Mouse (Mus musculus): ENCODE data around the gene Ifih1. TPM values are rescaled to one million over a fixed set of nuclear protein-coding genes. Genes with fewer than 3 reads are reported as not detected.

Ifih1 gene
- polyA plus RNA-seq, 1 experiment from 2014 or later = 4.8 TPM

DNA sequence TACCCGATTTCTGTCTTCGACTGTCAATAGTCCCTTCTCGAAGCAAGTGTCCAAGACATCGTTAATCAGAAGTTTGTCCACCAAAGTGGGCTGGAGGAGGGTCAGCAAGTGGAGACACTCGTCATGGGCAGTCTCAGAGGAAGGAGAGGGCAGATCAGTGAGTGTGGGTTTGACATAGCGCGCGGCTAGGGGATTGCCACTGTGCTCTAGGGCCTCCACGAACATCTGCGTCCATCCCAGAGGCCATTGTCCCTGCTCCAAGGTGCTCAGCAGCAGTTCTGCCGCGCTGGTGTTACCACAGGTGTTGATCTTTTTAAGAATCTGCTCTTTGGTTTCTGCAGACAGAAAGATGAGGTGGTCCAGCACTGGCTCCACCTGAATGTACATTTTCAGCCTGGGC, 580 bp downstream of the Ifih1 start:
- Histone ChIP-seq H3K27ac (ENCODE audit: low read length) (peak overlapping the region; percentile 65; the same call in 1 of the 2 replicates), H3K36me3 (ENCODE audit: control insufficient read depth, insufficient read depth, low read length) (no peaks in the 10 kb centered on the region), H3K4me3 (replicated peaks; ENCODE audit: low read length) (peak overlapping the region; percentile 57), H3K27me3 (ENCODE audit: control insufficient read depth, insufficient read depth, low read length) (no peaks in the 10 kb centered on the region), H3K4me1 (ENCODE audit: control insufficient read depth, insufficient read depth, low read length) (peaks cover 9% of the 10 kb centered on the region; the same call in 1 of the 2 replicates), H3K9me3 (replicated peaks; ENCODE audit: control insufficient read depth, low read length) (no peaks in the 10 kb centered on the region), H3K9ac (ENCODE audit: low read length) (peak overlapping the region; percentile 75), H3K4me2 (ENCODE audit: low read depth, low read length) (peak overlapping the region; percentile 49)
- 45% methylated on average over 12 of the region's 12 CpGs for WGBS
- peak; percentile 34; the same call in 1 of the 2 replicates for ATAC-seq (ENCODE audit: insufficient read depth, low FRiP score)

DNA sequence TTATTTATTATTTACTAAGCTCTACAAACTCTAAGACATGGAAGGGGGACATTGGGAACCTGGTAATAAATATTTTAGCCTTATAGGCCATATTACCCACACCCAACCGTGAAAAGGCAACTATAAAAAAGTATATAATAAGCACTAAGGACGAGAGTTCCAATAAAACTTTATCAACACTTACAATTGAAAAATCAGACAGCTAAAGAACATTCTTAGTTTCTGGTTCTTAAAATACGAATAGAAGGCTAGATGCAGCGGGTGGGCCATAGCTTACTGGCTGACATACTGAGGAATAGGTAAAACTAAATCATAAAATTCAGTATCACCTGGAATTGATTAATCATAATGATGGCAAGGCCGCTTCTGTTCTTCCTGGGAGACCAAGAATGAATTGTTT, 1.2 kb downstream of the Ifih1 start:
- H3K27me3 ChIP-seq (ENCODE audit: control insufficient read depth, insufficient read depth, low read length) = no peaks in the 10 kb centered on the region
- no peak overlapping the region for H3K27ac ChIP-seq (ENCODE audit: low read length)
- peak overlapping the region; percentile 49 for H3K4me2 ChIP-seq (ENCODE audit: low read depth, low read length)
- no peak for ATAC-seq (ENCODE audit: insufficient read depth, low FRiP score)
- H3K4me1 ChIP-seq (ENCODE audit: control insufficient read depth, insufficient read depth, low read length) = peaks cover 9% of the 10 kb centered on the region; the same call in 1 of the 2 replicates
- H3K36me3 ChIP-seq (ENCODE audit: control insufficient read depth, insufficient read depth, low read length) = no peaks in the 10 kb centered on the region
- no peaks in the 10 kb centered on the region for H3K9me3 ChIP-seq (replicated peaks; ENCODE audit: control insufficient read depth, low read length)
- 92% methylated on average over 5 of the region's 5 CpGs for WGBS
- H3K9ac ChIP-seq (ENCODE audit: low read length) = no peak overlapping the region
- H3K4me3 ChIP-seq (replicated peaks; ENCODE audit: low read length) = 0 out of 2 replicates have a peak overlapping the region, but pooled peaks have one; percentile 57

DNA sequence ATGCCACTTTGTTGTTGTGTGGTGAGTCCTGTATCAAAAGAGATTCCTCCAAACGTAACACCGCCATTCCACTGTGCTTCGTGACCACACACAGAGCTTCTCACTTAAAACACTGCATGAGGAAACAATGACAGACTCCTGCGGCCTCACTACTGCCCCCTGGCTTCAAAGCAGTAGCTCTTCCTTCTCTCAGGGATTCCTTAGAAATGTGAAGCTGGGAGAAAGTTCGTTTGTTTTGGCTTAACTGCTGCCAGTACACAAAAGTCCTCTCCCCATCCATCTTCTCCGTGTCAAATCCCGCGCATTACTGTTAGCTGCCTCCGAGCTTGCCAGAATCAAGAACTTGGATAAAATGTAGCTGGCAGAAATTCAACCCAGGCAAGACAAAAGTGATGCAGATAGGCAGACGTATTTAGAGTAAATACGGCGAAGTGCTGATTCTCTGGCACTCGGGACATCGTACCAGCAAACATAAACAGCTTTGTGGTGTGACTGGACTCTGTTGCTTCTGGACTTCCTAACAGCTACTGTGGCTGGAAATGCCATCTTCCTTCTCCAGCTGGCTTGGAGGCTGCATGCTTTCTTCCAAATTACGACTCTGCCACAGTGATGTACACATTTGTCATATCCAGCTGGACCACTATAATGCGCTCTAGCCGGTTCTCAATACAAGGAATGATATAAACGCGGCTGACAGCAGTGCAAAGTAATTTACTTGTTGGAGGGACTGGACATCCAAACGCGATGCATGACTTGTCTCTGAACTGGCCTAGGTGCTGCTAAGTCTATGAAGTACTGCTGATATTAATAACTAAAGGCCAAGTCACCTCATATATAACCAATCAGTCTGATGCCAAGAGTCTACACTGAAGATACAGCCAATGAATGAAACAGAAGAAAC, 2.4 kb downstream of the Ifih1 start:
- Histone ChIP-seq H3K9me3 (replicated peaks; ENCODE audit: control insufficient read depth, low read length) (no peaks in the 10 kb centered on the region), H3K4me1 (ENCODE audit: control insufficient read depth, insufficient read depth, low read length) (peaks cover 9% of the 10 kb centered on the region; the same call in 1 of the 2 replicates), H3K4me2 (ENCODE audit: low read depth, low read length) (peak overlapping the region; percentile 26), H3K4me3 (replicated peaks; ENCODE audit: low read length) (peak overlapping the region; percentile 9; the same call in 1 of the 2 replicates), H3K36me3 (ENCODE audit: control insufficient read depth, insufficient read depth, low read length) (no peaks in the 10 kb centered on the region), H3K27me3 (ENCODE audit: control insufficient read depth, insufficient read depth, low read length) (no peaks in the 10 kb centered on the region), H3K27ac (ENCODE audit: low read length) (no peak overlapping the region), H3K9ac (ENCODE audit: low read length) (no peak overlapping the region)
- ATAC-seq (ENCODE audit: insufficient read depth, low FRiP score) = no peak; the same call in 1 of the 2 replicates
- WGBS = 26% methylated on average over 21 of the region's 21 CpGs

DNA sequence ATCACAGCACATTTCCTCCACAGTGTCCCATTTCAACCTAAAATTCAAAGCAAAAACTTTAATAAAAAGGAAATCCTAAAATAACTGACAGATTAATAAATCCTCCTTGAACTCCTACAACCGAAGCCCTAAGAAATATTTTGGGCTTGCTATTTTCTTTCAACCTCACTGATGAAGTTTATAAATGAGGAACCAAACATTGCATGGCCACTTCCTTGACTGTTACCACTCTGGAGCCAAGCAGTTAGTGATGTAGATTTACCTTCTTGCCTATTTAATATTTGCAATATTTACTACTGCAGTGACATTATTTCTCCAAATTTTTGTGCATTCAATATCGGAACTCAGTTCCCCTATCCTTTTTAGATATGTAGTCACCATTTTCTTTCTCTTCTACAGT, 6.2 kb downstream of the Ifih1 start:
- no peaks in the 10 kb centered on the region for H3K27me3 ChIP-seq (ENCODE audit: control insufficient read depth, insufficient read depth, low read length)
- ATAC-seq (ENCODE audit: insufficient read depth, low FRiP score) = no peak
- 71% methylated on average over 2 of the region's 2 CpGs for WGBS
- no peak overlapping the region for H3K27ac ChIP-seq (ENCODE audit: low read length)
- no peak overlapping the region for H3K4me3 ChIP-seq (replicated peaks; ENCODE audit: low read length)
- H3K9me3 ChIP-seq (replicated peaks; ENCODE audit: control insufficient read depth, low read length) = no peaks in the 10 kb centered on the region
- peaks cover 9% of the 10 kb centered on the region; the same call in 1 of the 2 replicates for H3K4me1 ChIP-seq (ENCODE audit: control insufficient read depth, insufficient read depth, low read length)
- H3K4me2 ChIP-seq (ENCODE audit: low read depth, low read length) = no peak overlapping the region
- H3K36me3 ChIP-seq (ENCODE audit: control insufficient read depth, insufficient read depth, low read length) = no peaks in the 10 kb centered on the region
- no peak overlapping the region for H3K9ac ChIP-seq (ENCODE audit: low read length)

DNA sequence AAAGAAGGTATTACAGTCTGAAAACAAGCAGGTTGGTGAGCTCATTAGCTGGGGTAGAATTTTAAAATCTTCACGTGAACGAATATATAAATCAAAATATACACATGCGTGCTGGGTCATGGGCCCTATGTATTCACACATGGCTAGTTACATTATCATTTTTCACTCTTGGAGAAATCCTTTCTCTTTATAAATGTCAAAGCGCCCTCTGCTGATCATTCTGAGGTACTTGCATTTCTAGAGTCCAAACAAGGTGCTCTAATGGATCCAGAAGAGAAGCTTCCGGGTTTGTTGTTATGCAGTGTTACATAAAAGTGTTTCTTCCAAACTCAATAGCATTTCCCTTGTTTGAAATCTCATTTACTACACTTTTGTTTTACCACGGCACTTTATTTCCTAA, 15.6 kb downstream of the Ifih1 start:
- 22% methylated on average over 6 of the region's 6 CpGs for WGBS
- H3K9me3 ChIP-seq (replicated peaks; ENCODE audit: control insufficient read depth, low read length) = no peaks in the 10 kb centered on the region
- H3K4me1 ChIP-seq (ENCODE audit: control insufficient read depth, insufficient read depth, low read length) = 0 out of 2 replicates have a peak, but pooled peaks cover 4% of the 10 kb centered on the region
- no peak overlapping the region for H3K27ac ChIP-seq (ENCODE audit: low read length)
- H3K4me2 ChIP-seq (ENCODE audit: low read depth, low read length) = no peak overlapping the region
- H3K9ac ChIP-seq (ENCODE audit: low read length) = no peak overlapping the region
- H3K4me3 ChIP-seq (replicated peaks; ENCODE audit: low read length) = no peak overlapping the region
- H3K27me3 ChIP-seq (ENCODE audit: control insufficient read depth, insufficient read depth, low read length) = no peaks in the 10 kb centered on the region
- ATAC-seq (ENCODE audit: insufficient read depth, low FRiP score) = no peak
- H3K36me3 ChIP-seq (ENCODE audit: control insufficient read depth, insufficient read depth, low read length) = no peaks in the 10 kb centered on the region

DNA sequence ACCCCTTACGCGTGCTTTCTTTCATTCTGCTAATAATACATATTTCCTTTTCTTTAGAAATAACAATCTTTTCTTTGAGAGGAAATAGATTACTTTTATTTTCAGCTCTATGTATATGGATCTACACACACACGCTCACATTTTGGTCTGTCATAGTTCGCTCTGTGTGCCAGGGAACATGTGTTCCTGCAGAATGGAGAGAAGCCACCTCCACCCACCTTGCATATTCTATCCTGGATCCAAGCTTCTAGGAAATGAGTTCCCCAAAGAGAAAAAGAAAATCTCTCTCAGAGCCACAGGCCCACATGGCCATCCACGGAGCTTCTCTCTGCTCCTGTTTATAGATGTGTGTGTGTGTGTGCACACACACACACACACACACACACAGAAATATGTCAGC, 17.7 kb downstream of the Ifih1 start:
- no peaks in the 10 kb centered on the region for H3K36me3 ChIP-seq (ENCODE audit: control insufficient read depth, insufficient read depth, low read length)
- no peak overlapping the region for H3K4me2 ChIP-seq (ENCODE audit: low read depth, low read length)
- no peak overlapping the region for H3K4me3 ChIP-seq (replicated peaks; ENCODE audit: low read length)
- no peaks in the 10 kb centered on the region for H3K27me3 ChIP-seq (ENCODE audit: control insufficient read depth, insufficient read depth, low read length)
- H3K9me3 ChIP-seq (replicated peaks; ENCODE audit: control insufficient read depth, low read length) = no peaks in the 10 kb centered on the region
- H3K4me1 ChIP-seq (ENCODE audit: control insufficient read depth, insufficient read depth, low read length) = 0 out of 2 replicates have a peak, but pooled peaks cover 4% of the 10 kb centered on the region
- 79% methylated on average over 5 of the region's 5 CpGs for WGBS
- H3K27ac ChIP-seq (ENCODE audit: low read length) = no peak overlapping the region
- H3K9ac ChIP-seq (ENCODE audit: low read length) = no peak overlapping the region
- no peak for ATAC-seq (ENCODE audit: insufficient read depth, low FRiP score)

DNA sequence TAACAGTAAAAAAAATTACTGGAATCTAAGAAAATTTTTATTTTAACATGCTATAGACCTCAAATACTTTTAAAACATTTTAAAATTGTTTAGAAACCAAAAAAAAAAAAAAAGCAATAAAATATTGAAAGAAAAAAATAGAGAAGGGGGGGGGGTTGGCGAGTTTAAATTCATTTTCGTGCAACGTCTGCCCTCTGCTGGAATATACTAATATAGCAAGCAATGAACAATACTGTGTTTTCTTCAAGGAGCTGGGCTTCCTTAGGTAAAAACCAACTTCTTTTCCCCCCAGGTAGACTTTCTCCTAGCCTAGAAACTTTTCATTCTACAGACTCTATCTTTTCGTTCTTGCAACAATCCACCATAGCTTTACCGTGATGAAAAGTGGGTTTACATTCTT, 18.3 kb downstream of the Ifih1 start:
- no peak overlapping the region for H3K4me3 ChIP-seq (replicated peaks; ENCODE audit: low read length)
- no peak overlapping the region for H3K9ac ChIP-seq (ENCODE audit: low read length)
- no peaks in the 10 kb centered on the region for H3K36me3 ChIP-seq (ENCODE audit: control insufficient read depth, insufficient read depth, low read length)
- H3K9me3 ChIP-seq (replicated peaks; ENCODE audit: control insufficient read depth, low read length) = no peaks in the 10 kb centered on the region
- H3K4me2 ChIP-seq (ENCODE audit: low read depth, low read length) = no peak overlapping the region
- H3K27ac ChIP-seq (ENCODE audit: low read length) = no peak overlapping the region
- H3K27me3 ChIP-seq (ENCODE audit: control insufficient read depth, insufficient read depth, low read length) = no peaks in the 10 kb centered on the region
- peaks cover 7% of the 10 kb centered on the region; the same call in 1 of the 2 replicates for H3K4me1 ChIP-seq (ENCODE audit: control insufficient read depth, insufficient read depth, low read length)
- no peak for ATAC-seq (ENCODE audit: insufficient read depth, low FRiP score)
- 5% methylated on average over 5 of the region's 5 CpGs for WGBS

DNA sequence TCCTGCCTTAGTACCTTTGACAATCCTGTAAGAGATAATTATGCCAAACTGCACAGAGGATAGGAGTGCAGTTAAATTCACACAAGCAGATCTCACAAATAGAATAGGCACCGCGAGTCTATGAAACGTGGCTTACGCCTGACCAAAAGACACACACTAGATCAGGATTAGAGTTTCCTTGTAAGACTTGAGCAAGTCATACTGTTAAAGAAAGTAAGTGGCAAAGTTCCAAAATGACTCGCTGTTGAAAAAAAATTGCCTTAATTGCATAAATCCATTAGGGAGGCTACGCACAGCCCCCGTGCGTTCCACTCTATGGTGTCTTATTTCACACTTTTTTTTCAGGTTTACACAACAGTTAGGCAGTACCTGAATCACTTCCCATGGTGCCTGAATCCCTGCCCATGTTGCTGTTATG, 23.0 kb downstream of the Ifih1 start:
- Histone ChIP-seq H3K27me3 (ENCODE audit: control insufficient read depth, insufficient read depth, low read length) (no peaks in the 10 kb centered on the region), H3K4me1 (ENCODE audit: control insufficient read depth, insufficient read depth, low read length) (peaks cover 5% of the 10 kb centered on the region; the same call in 1 of the 2 replicates), H3K9me3 (replicated peaks; ENCODE audit: control insufficient read depth, low read length) (no peaks in the 10 kb centered on the region), H3K36me3 (ENCODE audit: control insufficient read depth, insufficient read depth, low read length) (no peaks in the 10 kb centered on the region), H3K4me3 (replicated peaks; ENCODE audit: low read length) (no peak overlapping the region), H3K9ac (ENCODE audit: low read length) (no peak overlapping the region), H3K27ac (ENCODE audit: low read length) (no peak overlapping the region), H3K4me2 (ENCODE audit: low read depth, low read length) (0 out of 2 replicates have a peak overlapping the region, but pooled peaks have one; percentile 15)
- ATAC-seq (ENCODE audit: insufficient read depth, low FRiP score) = no peak
- 49% methylated on average over 8 of the region's 8 CpGs for WGBS

DNA sequence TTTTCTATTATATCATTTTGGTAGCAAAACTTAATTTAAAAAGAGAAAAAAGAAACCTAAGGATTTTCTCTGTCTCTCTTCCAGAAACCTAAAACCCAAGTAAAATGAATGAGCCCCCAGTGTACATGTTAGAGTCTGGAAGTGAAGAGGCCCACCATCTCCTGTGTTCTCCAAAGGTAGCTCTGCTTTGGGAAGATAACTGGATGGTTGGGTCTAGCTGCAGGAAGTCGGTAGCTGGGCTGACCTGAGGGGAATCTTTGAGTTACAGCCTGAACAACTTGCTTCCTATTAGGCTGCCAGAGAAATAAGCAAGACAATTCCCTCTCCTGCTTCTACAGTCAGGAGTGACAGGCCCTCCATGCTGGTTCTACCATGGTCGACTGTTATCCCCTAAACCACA, 26.4 kb downstream of the Ifih1 start:
- Histone ChIP-seq H3K27ac (ENCODE audit: low read length) (no peak overlapping the region), H3K9ac (ENCODE audit: low read length) (no peak overlapping the region), H3K4me1 (ENCODE audit: control insufficient read depth, insufficient read depth, low read length) (peaks cover 3% of the 10 kb centered on the region; the same call in 1 of the 2 replicates), H3K27me3 (ENCODE audit: control insufficient read depth, insufficient read depth, low read length) (no peaks in the 10 kb centered on the region), H3K9me3 (replicated peaks; ENCODE audit: control insufficient read depth, low read length) (no peaks in the 10 kb centered on the region), H3K4me3 (replicated peaks; ENCODE audit: low read length) (no peak overlapping the region), H3K36me3 (ENCODE audit: control insufficient read depth, insufficient read depth, low read length) (no peaks in the 10 kb centered on the region), H3K4me2 (ENCODE audit: low read depth, low read length) (no peak overlapping the region)
- WGBS = 60% methylated on average over 2 of the region's 2 CpGs
- no peak for ATAC-seq (ENCODE audit: insufficient read depth, low FRiP score)

Measured in stomach, embryonic 16.5 days (tissue).